Mouse (Mus musculus): Measurements from ENCODE around the gene Slc35b1. TPM values are rescaled to one million over a fixed set of nuclear protein-coding genes. Genes with fewer than 3 reads are reported as not detected.

The Slc35b1 gene
- polyA plus RNA-seq, 1 experiment from 2014 or later: 96.8 TPM

DNA sequence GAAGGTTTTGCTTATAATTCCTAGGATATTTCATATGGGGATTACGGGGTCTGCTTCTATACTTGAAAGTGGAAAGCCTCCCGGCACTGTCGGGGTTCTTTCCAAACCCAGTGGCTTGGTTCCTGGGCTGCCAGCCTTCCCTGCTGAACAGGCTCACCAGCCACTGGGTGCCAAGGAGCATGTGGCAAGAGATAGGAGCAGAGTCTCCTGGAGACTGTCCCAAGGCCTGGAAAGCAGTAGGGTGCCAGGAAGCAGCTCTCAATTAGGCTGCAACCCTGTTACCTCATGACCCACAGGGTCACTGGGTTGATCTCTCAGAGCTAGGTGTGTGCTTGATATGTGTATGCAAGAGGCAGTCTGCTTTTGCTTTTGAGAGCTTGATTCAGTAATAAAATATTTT lies 28.1 kb downstream of the Slc35b1 start:
- 83% methylated on average over 3 of the region's 3 CpGs for WGBS
- H3K9me3 ChIP-seq (ENCODE audit: low read length): no peaks in the 10 kb centered on the region
- H3K4me1 ChIP-seq (ENCODE audit: insufficient read depth, low read depth, low read length): peaks cover 10% of the 10 kb centered on the region; the same call in 1 of the 2 replicates
- peak overlapping the region; percentile 38; the same call in 1 of the 2 replicates for H3K27ac ChIP-seq (ENCODE audit: low read length)
- no peaks in the 10 kb centered on the region for H3K27me3 ChIP-seq (replicated peaks; ENCODE audit: insufficient read depth, low read length)
- no peak for DNase-seq (ENCODE audit: low spot score)
- no peaks in the 10 kb centered on the region for H3K36me3 ChIP-seq (ENCODE audit: insufficient read depth, low read length)
- ATAC-seq: no peak
- H3K4me3 ChIP-seq (ENCODE audit: low read depth, low read length): no peak overlapping the region
- TF ChIP-seq CTCF (IDR thresholded peaks at IDR 0.05): no peak
- TF ChIP-seq EP300 (IDR thresholded peaks at IDR 0.05): no peak
- H3K9ac ChIP-seq (replicated peaks; ENCODE audit: low read depth): no peak overlapping the region
- H3K4me2 ChIP-seq (replicated peaks; ENCODE audit: low read depth, low read length): no peak overlapping the region

DNA sequence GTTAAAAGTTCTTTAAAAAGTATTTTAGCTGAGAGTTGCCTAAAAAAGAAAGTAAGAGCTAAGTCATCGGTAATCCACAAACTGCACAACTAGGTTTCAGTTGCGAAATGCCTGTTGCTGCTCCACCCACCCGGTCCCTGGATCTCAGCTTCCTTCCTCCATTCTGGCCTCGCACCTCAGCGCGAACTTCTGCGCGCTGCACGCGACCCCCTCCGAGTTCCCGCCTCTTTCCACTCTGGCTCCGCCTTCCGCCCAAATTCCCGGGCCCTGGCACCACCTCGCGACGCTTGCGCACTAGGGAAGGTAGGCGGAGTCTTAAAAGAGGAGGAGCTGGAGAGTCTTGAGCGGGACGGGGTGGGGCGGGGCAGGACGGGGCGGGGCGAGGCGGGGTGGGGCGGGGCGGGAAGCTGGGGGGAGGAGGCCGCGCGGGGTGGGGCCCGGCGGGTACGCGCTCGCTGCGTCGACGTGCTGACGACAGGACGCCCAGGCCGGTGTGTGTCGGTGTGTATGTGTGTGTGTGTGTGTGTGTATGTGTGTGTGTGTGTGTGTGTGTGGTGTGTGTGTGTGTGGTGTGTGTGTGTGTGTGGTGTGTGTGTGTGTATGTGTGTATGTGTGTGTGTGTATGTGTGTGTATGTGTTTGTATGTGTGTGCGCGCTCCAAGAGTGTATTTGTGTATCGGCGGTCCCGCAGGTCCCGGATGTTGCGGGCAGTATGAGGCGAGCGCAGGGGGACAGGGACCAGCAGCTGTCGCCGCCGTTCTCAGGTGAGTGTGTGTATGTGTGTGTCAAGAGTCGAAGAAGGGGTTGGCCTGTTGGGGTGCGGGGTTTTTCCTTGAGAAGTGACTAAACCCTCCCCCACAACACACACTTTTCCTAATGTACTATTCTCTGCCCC lies 29.4 kb downstream of the Slc35b1 start, which contains the start of gene Spop:
Gene Spop, plus strand, starts transcription at position 440 of the 895 bp plus-strand sequence.
- WGBS: 2% methylated on average over 57 of the region's 58 CpGs
- Histone ChIP-seq H3K4me1 (ENCODE audit: insufficient read depth, low read depth, low read length) (peaks cover 10% of the 10 kb centered on the region; the same call in 1 of the 2 replicates), H3K27ac (ENCODE audit: low read length) (peak within 1 kb of the TSS; percentile 97), H3K27me3 (replicated peaks; ENCODE audit: insufficient read depth, low read length) (no peaks in the 10 kb centered on the region), H3K36me3 (ENCODE audit: insufficient read depth, low read length) (no peaks in the 10 kb centered on the region), H3K4me3 (ENCODE audit: low read depth, low read length) (peak within 1 kb of the TSS; percentile 67), H3K9me3 (ENCODE audit: low read length) (no peaks in the 10 kb centered on the region), H3K4me2 (replicated peaks; ENCODE audit: low read depth, low read length) (peak within 1 kb of the TSS; percentile 58), H3K9ac (replicated peaks; ENCODE audit: low read depth) (peak within 1 kb of the TSS; percentile 54)
- TF ChIP-seq EP300 (IDR thresholded peaks at IDR 0.05) (0 out of 2 replicates have a peak, but pooled peaks have one; percentile 43), CTCF (IDR thresholded peaks at IDR 0.05) (0 out of 2 replicates have a peak, but pooled peaks have one; percentile 0)
- DNase-seq (ENCODE audit: low spot score) (peak; percentile 97), ATAC-seq (peak; percentile 91)

DNA sequence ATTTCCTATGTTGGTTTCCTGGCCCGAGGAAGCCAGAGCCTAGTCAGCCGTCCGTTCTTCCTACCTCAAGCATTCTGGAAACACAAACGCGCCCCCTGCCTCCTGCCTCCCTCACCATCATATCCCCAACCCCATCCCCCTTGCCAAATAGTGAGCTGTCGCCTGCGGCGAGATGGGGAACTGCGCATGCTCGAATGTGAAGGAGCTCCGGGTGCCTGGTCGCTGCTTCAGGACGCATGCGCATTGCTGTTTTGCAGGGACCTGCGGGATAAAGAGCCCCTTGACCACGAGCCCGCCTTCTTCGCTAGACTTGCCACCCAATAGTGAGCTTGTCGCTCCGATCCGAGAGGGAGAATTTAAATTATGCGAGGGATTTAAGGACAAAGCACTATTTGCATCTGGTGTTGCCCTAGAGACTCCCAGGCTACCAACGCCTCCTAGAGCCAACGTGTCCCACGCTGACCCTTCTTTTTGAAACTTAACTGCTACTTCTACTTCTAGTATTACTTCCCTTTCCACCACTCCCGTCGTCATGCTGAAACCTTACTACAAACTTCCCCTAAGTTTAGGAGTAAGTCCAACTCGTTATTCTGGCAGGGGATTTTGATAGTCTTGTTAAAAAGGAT lies 30.2 kb downstream of the Slc35b1 start:
- DNase-seq (ENCODE audit: low spot score) (peak; percentile 99), ATAC-seq (peak; percentile 83)
- under 1% methylated on average over 28 of the region's 28 CpGs for WGBS
- Histone ChIP-seq H3K4me1 (ENCODE audit: insufficient read depth, low read depth, low read length) (peaks cover 10% of the 10 kb centered on the region; the same call in 1 of the 2 replicates), H3K9ac (replicated peaks; ENCODE audit: low read depth) (peak overlapping the region; percentile 54), H3K9me3 (ENCODE audit: low read length) (no peaks in the 10 kb centered on the region), H3K27ac (ENCODE audit: low read length) (peak overlapping the region; percentile 97), H3K4me3 (ENCODE audit: low read depth, low read length) (peak overlapping the region; percentile 67), H3K27me3 (replicated peaks; ENCODE audit: insufficient read depth, low read length) (no peaks in the 10 kb centered on the region), H3K4me2 (replicated peaks; ENCODE audit: low read depth, low read length) (peak overlapping the region; percentile 58), H3K36me3 (ENCODE audit: insufficient read depth, low read length) (no peaks in the 10 kb centered on the region)
- TF ChIP-seq CTCF (IDR thresholded peaks at IDR 0.05) (peak; percentile 68), EP300 (IDR thresholded peaks at IDR 0.05) (no peak)

GRCm38 (mm10) chr11:95415931-95416330 lies 31.4 kb downstream of the Slc35b1 start:
- ATAC-seq (no peak), DNase-seq (ENCODE audit: low spot score) (no peak)
- H3K27ac ChIP-seq (ENCODE audit: low read length): no peak overlapping the region
- no peak overlapping the region for H3K4me3 ChIP-seq (ENCODE audit: low read depth, low read length)
- no peaks in the 10 kb centered on the region for H3K36me3 ChIP-seq (ENCODE audit: insufficient read depth, low read length)
- no peak; the same call in 1 of the 2 replicates for TF ChIP-seq EP300 (IDR thresholded peaks at IDR 0.05)
- TF ChIP-seq CTCF (IDR thresholded peaks at IDR 0.05): no peak
- peak overlapping the region; percentile 15; the same call in 1 of the 2 replicates for H3K4me2 ChIP-seq (replicated peaks; ENCODE audit: low read depth, low read length)
- H3K9ac ChIP-seq (replicated peaks; ENCODE audit: low read depth): no peak overlapping the region
- no peaks in the 10 kb centered on the region for H3K9me3 ChIP-seq (ENCODE audit: low read length)
- H3K4me1 ChIP-seq (ENCODE audit: insufficient read depth, low read depth, low read length): peaks cover 10% of the 10 kb centered on the region; the same call in 1 of the 2 replicates
- no peaks in the 10 kb centered on the region for H3K27me3 ChIP-seq (replicated peaks; ENCODE audit: insufficient read depth, low read length)

DNA sequence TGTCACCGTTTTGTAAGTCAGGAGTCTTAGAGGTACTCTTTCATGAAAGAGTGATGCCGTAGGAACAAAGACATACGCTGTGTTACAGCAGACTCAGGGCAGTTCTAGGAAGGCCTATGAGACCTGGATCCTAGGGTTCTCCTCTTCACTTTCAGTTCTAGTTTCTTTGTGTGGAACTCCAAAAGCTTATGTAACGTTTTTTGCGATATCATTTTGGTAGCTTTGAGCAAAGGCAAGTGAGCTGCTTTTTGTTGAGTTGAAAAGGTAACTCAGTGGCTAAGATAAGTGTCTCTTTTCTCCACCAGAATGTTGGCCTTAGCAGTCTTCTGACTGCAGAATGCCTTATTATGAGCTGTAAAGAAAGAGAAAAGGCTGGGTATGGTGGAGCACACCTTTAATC lies 32.8 kb downstream of the Slc35b1 start:
- H3K27me3 ChIP-seq (replicated peaks; ENCODE audit: insufficient read depth, low read length): no peaks in the 10 kb centered on the region
- peaks cover 10% of the 10 kb centered on the region; the same call in 1 of the 2 replicates for H3K4me1 ChIP-seq (ENCODE audit: insufficient read depth, low read depth, low read length)
- H3K9ac ChIP-seq (replicated peaks; ENCODE audit: low read depth): no peak overlapping the region
- H3K36me3 ChIP-seq (ENCODE audit: insufficient read depth, low read length): no peaks in the 10 kb centered on the region
- H3K27ac ChIP-seq (ENCODE audit: low read length): no peak overlapping the region
- ATAC-seq (no peak), DNase-seq (ENCODE audit: low spot score) (no peak)
- WGBS: 77% methylated on average over 5 of the region's 5 CpGs
- TF ChIP-seq EP300 (IDR thresholded peaks at IDR 0.05) (no peak), CTCF (IDR thresholded peaks at IDR 0.05) (no peak)
- H3K4me2 ChIP-seq (replicated peaks; ENCODE audit: low read depth, low read length): no peak overlapping the region
- no peak overlapping the region for H3K4me3 ChIP-seq (ENCODE audit: low read depth, low read length)
- H3K9me3 ChIP-seq (ENCODE audit: low read length): no peaks in the 10 kb centered on the region

GRCm38 (mm10) chr11:95420880-95421435 lies 36.5 kb downstream of the Slc35b1 start:
- no peak overlapping the region for H3K4me3 ChIP-seq (ENCODE audit: low read depth, low read length)
- TF ChIP-seq CTCF (IDR thresholded peaks at IDR 0.05) (no peak), EP300 (IDR thresholded peaks at IDR 0.05) (no peak)
- no peaks in the 10 kb centered on the region for H3K27me3 ChIP-seq (replicated peaks; ENCODE audit: insufficient read depth, low read length)
- WGBS: 66% methylated on average over 2 of the region's 2 CpGs
- H3K9ac ChIP-seq (replicated peaks; ENCODE audit: low read depth): no peak overlapping the region
- H3K4me1 ChIP-seq (ENCODE audit: insufficient read depth, low read depth, low read length): peaks cover 4% of the 10 kb centered on the region; the same call in 1 of the 2 replicates
- DNase-seq (ENCODE audit: low spot score) (peak; percentile 57), ATAC-seq (no peak)
- no peak overlapping the region for H3K4me2 ChIP-seq (replicated peaks; ENCODE audit: low read depth, low read length)
- H3K9me3 ChIP-seq (ENCODE audit: low read length): no peaks in the 10 kb centered on the region
- no peak overlapping the region for H3K27ac ChIP-seq (ENCODE audit: low read length)
- H3K36me3 ChIP-seq (ENCODE audit: insufficient read depth, low read length): no peaks in the 10 kb centered on the region

All from lung, postnatal 0 days (tissue).